ENCODE assay signal across 8 mouse cellular contexts in genomic region chr11:106271131-106271793, GRCm38 (mm10). TPM values are rescaled to one million over a fixed set of nuclear protein-coding genes. Genes with fewer than 3 reads are reported as not detected.
DNase-seq lines count a peak whose midpoint lies in the region; ATAC-seq and TF ChIP-seq lines count a peak whose summit lies in the region.

No protein-coding gene starts in this region.

- no peak for TF ChIP-seq CTCF in E14TG2a.4 (conservative IDR thresholded peaks at IDR 0.05; ENCODE audit: low read length)
- peak; percentile 47 for TF ChIP-seq CTCF in intestine, postnatal 0 days (IDR thresholded peaks at IDR 0.05; ENCODE audit: low read depth)

- H3K27me3 ChIP-seq in erythroblast, embryonic 14.5 days (ENCODE audit: control insufficient read depth) = no peaks in the 10 kb centered on the region
- peaks cover 6% of the 10 kb centered on the region for H3K27me3 ChIP-seq in E14TG2a.4 (ENCODE audit: insufficient read depth, low read length)
- H3K27me3 ChIP-seq in embryonic facial prominence, embryonic 11.5 days (ENCODE audit: control insufficient read depth, insufficient read depth, low read length) = no peaks in the 10 kb centered on the region
- H3K27me3 ChIP-seq in intestine, postnatal 0 days (replicated peaks; ENCODE audit: control insufficient read depth, insufficient read depth, low read length) = no peaks in the 10 kb centered on the region

- H3K4me3 ChIP-seq in erythroblast, embryonic 14.5 days (replicated peaks) = peak overlapping the region; percentile 95
- peak overlapping the region; percentile 96 for H3K4me3 ChIP-seq in E14TG2a.4 (replicated peaks; ENCODE audit: low read length)
- peak overlapping the region; percentile 97 for H3K4me3 ChIP-seq in embryonic facial prominence, embryonic 11.5 days (ENCODE audit: low read depth, low read length)
- H3K4me3 ChIP-seq in intestine, postnatal 0 days (ENCODE audit: low read depth, low read length) = peak overlapping the region; percentile 97

- H3K4me1 ChIP-seq in erythroblast, embryonic 14.5 days (ENCODE audit: control insufficient read depth) = peaks cover 65% of the 10 kb centered on the region
- peaks cover 83% of the 10 kb centered on the region for H3K4me1 ChIP-seq in E14TG2a.4 (replicated peaks; ENCODE audit: low read depth, low read length)
- H3K4me1 ChIP-seq in embryonic facial prominence, embryonic 11.5 days (ENCODE audit: control insufficient read depth, insufficient read depth, low read length) = peaks cover 6% of the 10 kb centered on the region; the same call in 1 of the 2 replicates
- peaks cover 10% of the 10 kb centered on the region for H3K4me1 ChIP-seq in intestine, postnatal 0 days (replicated peaks; ENCODE audit: control insufficient read depth, insufficient read depth, low read length)

- no peak for ATAC-seq in erythroblast, adult 5-6 weeks (replicated peaks; ENCODE audit: low FRiP score, poor library complexity, severe bottlenecking)
- no peak for ATAC-seq in embryonic facial prominence, embryonic 11.5 days (replicated peaks; ENCODE audit: insufficient number of reproducible peaks, low FRiP score, low TSS enrichment, low read depth)
- no peak for ATAC-seq in intestine, postnatal 0 days

- H3K36me3 ChIP-seq in erythroblast, embryonic 14.5 days (ENCODE audit: control insufficient read depth) = peaks cover 43% of the 10 kb centered on the region
- H3K36me3 ChIP-seq in E14TG2a.4 (ENCODE audit: insufficient read depth, low read length) = peaks cover 28% of the 10 kb centered on the region
- no peaks in the 10 kb centered on the region for H3K36me3 ChIP-seq in embryonic facial prominence, embryonic 11.5 days (replicated peaks; ENCODE audit: control insufficient read depth, insufficient read depth, low read depth, low read length)
- H3K36me3 ChIP-seq in intestine, postnatal 0 days (ENCODE audit: control insufficient read depth, insufficient read depth) = peaks cover 11% of the 10 kb centered on the region

- H3K9me3 ChIP-seq in erythroblast, embryonic 14.5 days (ENCODE audit: control insufficient read depth, low read length) = no peaks in the 10 kb centered on the region
- no peaks in the 10 kb centered on the region for H3K9me3 ChIP-seq in E14TG2a.4 (ENCODE audit: low read length)
- no peaks in the 10 kb centered on the region for H3K9me3 ChIP-seq in embryonic facial prominence, embryonic 11.5 days (replicated peaks; ENCODE audit: control insufficient read depth, low read length)
- H3K9me3 ChIP-seq in intestine, postnatal 0 days (ENCODE audit: control insufficient read depth) = no peaks in the 10 kb centered on the region

- H3K27ac ChIP-seq in embryonic facial prominence, embryonic 11.5 days (replicated peaks; ENCODE audit: low read depth, low read length) = peak overlapping the region; percentile 9; the same call in 1 of the 2 replicates
- H3K27ac ChIP-seq in intestine, postnatal 0 days (ENCODE audit: low read depth, low read length) = peak overlapping the region; percentile 98; the same call in 1 of the 2 replicates

- H3K4me2 ChIP-seq in embryonic facial prominence, embryonic 11.5 days (ENCODE audit: low read depth, low read length) = peak overlapping the region; percentile 77
- H3K4me2 ChIP-seq in intestine, postnatal 0 days (replicated peaks; ENCODE audit: low read depth) = peak overlapping the region; percentile 77

- WGBS in embryonic facial prominence, embryonic 11.5 days = 47% methylated on average over 5 of the region's 5 CpGs
- WGBS in intestine, postnatal 0 days = 11% methylated on average over 5 of the region's 5 CpGs

- peak overlapping the region; percentile 98 for H3K9ac ChIP-seq in embryonic facial prominence, embryonic 11.5 days (replicated peaks; ENCODE audit: low read length)
- peak overlapping the region; percentile 95 for H3K9ac ChIP-seq in intestine, postnatal 0 days (ENCODE audit: low read depth, low read length)

- DNase-seq in embryonic facial prominence, embryonic 11.5 days (ENCODE audit: low spot score) = no peak
- peak; percentile 28 for DNase-seq in naive thymus-derived CD4-positive, alpha-beta T cell, adult 2 months (ENCODE audit: low read depth)
- no peak for DNase-seq in left cerebral cortex, adult 18-20 months (ENCODE audit: low spot score in 2 of 2)
- DNase-seq in retina, embryonic 14.5 days (ENCODE audit: low spot score) = no peak

RNA-seq across cellular contexts. Expression of gene Smarcd2, which starts 1.5 kb away (rescaled TPM):
- polyA plus RNA-seq in erythroblast, embryonic 14.5 days (2012) = 6.5 and 7.7 TPM in 2 replicates
- 15.9 and 17.1 TPM in 2 replicates for total RNA-seq in erythroblast, adult 5-6 weeks (2015; ENCODE audit: low replicate concordance)
- total RNA-seq in erythroblast, adult 5-6 weeks (2017; ENCODE audit: low replicate concordance) = 41.4 and 51.1 TPM in 2 replicates
- 57.0 and 60.6 TPM in 2 replicates for polyA plus RNA-seq in embryonic facial prominence, embryonic 11.5 days (2014; fragmentation: Nextera tagmentation; extraction: Ambion mirVana)
- 25.3 and 26.3 TPM in 2 replicates for polyA plus RNA-seq in intestine, postnatal 0 days (2015; fragmentation: Nextera tagmentation; extraction: Ambion mirVana)
- 10 to 100 TPM; 16.6 to 16.9 TPM for total RNA-seq in left cerebral cortex, adult 18-20 months (2021)

RNA-seq across cellular contexts. Expression of gene Tcam1, which starts 5.2 kb away (rescaled TPM):
- not detected in 2 replicates for polyA plus RNA-seq in erythroblast, embryonic 14.5 days (2012)
- total RNA-seq in erythroblast, adult 5-6 weeks (2015; ENCODE audit: low replicate concordance) = 0.42 TPM in 1 of 2 replicates, not detected in the other
- 0.56 TPM in 1 of 2 replicates, not detected in the other for total RNA-seq in erythroblast, adult 5-6 weeks (2017; ENCODE audit: low replicate concordance)
- polyA plus RNA-seq in embryonic facial prominence, embryonic 11.5 days (2014; fragmentation: Nextera tagmentation; extraction: Ambion mirVana) = 0.13 and 0.15 TPM in 2 replicates
- 0.09 TPM in 1 of 2 replicates, not detected in the other for polyA plus RNA-seq in intestine, postnatal 0 days (2015; fragmentation: Nextera tagmentation; extraction: Ambion mirVana)
- total RNA-seq in left cerebral cortex, adult 18-20 months (2021) = under 1 TPM in 1 of 2 experiments, not detected in 1; 0.12 TPM

RNA-seq across cellular contexts. Expression of gene Psmc5, which starts 15.3 kb away (rescaled TPM):
- 3.8 and 5.2 TPM in 2 replicates for polyA plus RNA-seq in erythroblast, embryonic 14.5 days (2012)
- 11.7 and 23.8 TPM in 2 replicates for total RNA-seq in erythroblast, adult 5-6 weeks (2015; ENCODE audit: low replicate concordance)
- 30.6 and 49.8 TPM in 2 replicates for total RNA-seq in erythroblast, adult 5-6 weeks (2017; ENCODE audit: low replicate concordance)
- 389 and 396 TPM in 2 replicates for polyA plus RNA-seq in embryonic facial prominence, embryonic 11.5 days (2014; fragmentation: Nextera tagmentation; extraction: Ambion mirVana)
- polyA plus RNA-seq in intestine, postnatal 0 days (2015; fragmentation: Nextera tagmentation; extraction: Ambion mirVana) = 160 and 168 TPM in 2 replicates
- total RNA-seq in left cerebral cortex, adult 18-20 months (2021) = 100 to 1,000 TPM; 211 to 215 TPM

RNA-seq across cellular contexts. Expression of gene Ftsj3, which starts 15.4 kb away (rescaled TPM):
- polyA plus RNA-seq in erythroblast, embryonic 14.5 days (2012) = 0.49 and 0.56 TPM in 2 replicates
- 6.0 and 7.5 TPM in 2 replicates for total RNA-seq in erythroblast, adult 5-6 weeks (2015; ENCODE audit: low replicate concordance)
- 24.0 and 29.1 TPM in 2 replicates for total RNA-seq in erythroblast, adult 5-6 weeks (2017; ENCODE audit: low replicate concordance)
- 76.2 and 80.5 TPM in 2 replicates for polyA plus RNA-seq in embryonic facial prominence, embryonic 11.5 days (2014; fragmentation: Nextera tagmentation; extraction: Ambion mirVana)
- 16.6 and 18.3 TPM in 2 replicates for polyA plus RNA-seq in intestine, postnatal 0 days (2015; fragmentation: Nextera tagmentation; extraction: Ambion mirVana)
- 10 to 100 TPM; 25.9 to 26.9 TPM for total RNA-seq in left cerebral cortex, adult 18-20 months (2021)

RNA-seq across cellular contexts. Expression of gene Gh, which starts 30.4 kb away (rescaled TPM):
- polyA plus RNA-seq in erythroblast, embryonic 14.5 days (2012) = not detected in 2 replicates
- not detected in 2 replicates for total RNA-seq in erythroblast, adult 5-6 weeks (2015; ENCODE audit: low replicate concordance)
- not detected in 2 replicates for total RNA-seq in erythroblast, adult 5-6 weeks (2017; ENCODE audit: low replicate concordance)
- polyA plus RNA-seq in embryonic facial prominence, embryonic 11.5 days (2014; fragmentation: Nextera tagmentation; extraction: Ambion mirVana) = not detected in 2 replicates
- polyA plus RNA-seq in intestine, postnatal 0 days (2015; fragmentation: Nextera tagmentation; extraction: Ambion mirVana) = not detected in 2 replicates
- total RNA-seq in left cerebral cortex, adult 18-20 months (2021) = not detected

Comparison
In these comparisons a context has a peak if more than half of its experiments do, and no peak if none do; other contexts are left out.
1. RNA of gene Psmc5, which starts 15.3 kb away (polyA plus RNA-seq): 389 to 396 TPM in embryonic facial prominence, embryonic 11.5 days and 160 to 168 TPM in intestine, postnatal 0 days; 3.8 to 5.2 TPM in erythroblast, embryonic 14.5 days; every median in the first group is over 10 times any median in the second.
2. Peak in every context shown above with its lines, with median percentiles within 50 percentile points of each other: H3K4me3 ChIP-seq.